11 mouse cellular contexts compared by ENCODE assay signal in genomic region chr3:53203656-53204055, GRCm38 (mm10).
DNase-seq lines count a peak whose midpoint lies in the region; ATAC-seq and TF ChIP-seq lines count a peak whose summit lies in the region.
"Had no signal": no experiment of that assay in that cellular context is flagged by ENCODE, and none has a peak within 500 bp of the region (broad histone marks: within the 10 kb centered on the region; RNA-seq: fewer than 3 reads in every experiment).

No protein-coding gene starts in this region.

- TF ChIP-seq POLR2A in myocyte (IDR thresholded peaks at IDR 0.05; ENCODE audit: insufficient read length, low read depth): no peak

- peak overlapping the region; percentile 83; the same call in 1 of the 2 replicates for H3K27ac ChIP-seq in heart, embryonic 10.5 days
- no peak overlapping the region for H3K27ac ChIP-seq in forebrain, embryonic 14.5 days (ENCODE audit: low read depth, low read length)

- no peaks in the 10 kb centered on the region for H3K79me2 ChIP-seq in myocyte (ENCODE audit: control insufficient read depth, insufficient read depth)

- 50% methylated on average over 5 of the region's 5 CpGs for WGBS in heart, embryonic 10.5 days
- 77% methylated on average over 5 of the region's 5 CpGs for WGBS in forebrain, embryonic 14.5 days

- H3K4me2 ChIP-seq in myocyte (ENCODE audit: low read depth): peak overlapping the region; percentile 78
- H3K4me2 ChIP-seq in forebrain, embryonic 14.5 days (ENCODE audit: low read length): no peak overlapping the region

- no peak overlapping the region for H3K4me3 ChIP-seq in heart, embryonic 10.5 days
- no peak overlapping the region for H3K4me3 ChIP-seq in myocyte
- no peak overlapping the region for H3K4me3 ChIP-seq in forebrain, embryonic 14.5 days (ENCODE audit: low read depth, low read length)

- intact Hi-C loops in left cerebral cortex, postnatal 4 days (cut with DNase I): no loop called here

- H3K9ac ChIP-seq in forebrain, embryonic 14.5 days (ENCODE audit: low read length): no peak overlapping the region

- no peak overlapping the region for H3ac ChIP-seq in myocyte (ENCODE audit: control insufficient read depth, insufficient read length)

- DNase-seq in heart, embryonic 10.5 days (ENCODE audit: low spot score): no peak
- DNase-seq in heart, adult 18-20 months: no peak
- peak; percentile 18 for DNase-seq in left cerebral cortex, postnatal 4 days
- DNase-seq in left cerebral cortex, adult 8-10 months (ENCODE audit: low spot score in 2 of 2): no peak
- DNase-seq in cerebellum, adult 9-10 months: peak; percentile 82
- no peak for DNase-seq in forebrain, embryonic 14.5 days (ENCODE audit: low spot score)
- DNase-seq in layer of hippocampus, postnatal 36 days: no peak
- DNase-seq: lung, adult 2 months; right cerebral cortex, postnatal 25 days; thymus, adult 2 months had no signal

- peaks cover 56% of the 10 kb centered on the region for H3K4me1 ChIP-seq in heart, embryonic 10.5 days
- peaks cover 20% of the 10 kb centered on the region for H3K4me1 ChIP-seq in forebrain, embryonic 14.5 days (ENCODE audit: control insufficient read depth, insufficient read depth, low read length)

- no peaks in the 10 kb centered on the region for H3K9me3 ChIP-seq in heart, embryonic 10.5 days
- no peaks in the 10 kb centered on the region for H3K9me3 ChIP-seq in forebrain, embryonic 14.5 days (replicated peaks; ENCODE audit: control insufficient read depth, low read length)

- ATAC-seq in forebrain, embryonic 14.5 days: no peak

- no peaks in the 10 kb centered on the region for H3K36me3 ChIP-seq in heart, embryonic 10.5 days
- H3K36me3 ChIP-seq in myocyte (ENCODE audit: control insufficient read depth, insufficient read depth): no peaks in the 10 kb centered on the region
- H3K36me3 ChIP-seq in forebrain, embryonic 14.5 days (ENCODE audit: control insufficient read depth, insufficient read depth, low read length): no peaks in the 10 kb centered on the region

- no peaks in the 10 kb centered on the region for H3K27me3 ChIP-seq in heart, embryonic 10.5 days (ENCODE audit: insufficient read depth, poor library complexity, severe bottlenecking)
- no peaks in the 10 kb centered on the region for H3K27me3 ChIP-seq in myocyte (ENCODE audit: control insufficient read depth, insufficient read depth, insufficient read length)
- H3K27me3 ChIP-seq in forebrain, embryonic 14.5 days (replicated peaks; ENCODE audit: control insufficient read depth, insufficient read depth, low read length): no peaks in the 10 kb centered on the region

TF ChIP-seq in myocyte, 11 proteins besides CTCF, POLR2A, EP300 and RAD21:
- no peak for TF ChIP-seq E2F4 (IDR thresholded peaks at IDR 0.05; ENCODE audit: insufficient read depth)
- TF ChIP-seq MYOG (IDR thresholded peaks at IDR 0.05; ENCODE audit: control insufficient read depth in 1 of 3, insufficient read depth in 1 of 3, insufficient read length in 2 of 3, low read depth in 2 of 3): peak in 1 of 3 experiments; percentile 59
- no peak for TF ChIP-seq USF1 (IDR thresholded peaks at IDR 0.05; ENCODE audit: low read depth)
- no peak for TF ChIP-seq MAX (IDR thresholded peaks at IDR 0.05; ENCODE audit: low read depth)
- peak in 1 of 3 experiments; percentile 42 for TF ChIP-seq MYOD1 (IDR thresholded peaks at IDR 0.05; ENCODE audit: control insufficient read depth in 1 of 3, insufficient read length in 2 of 3, low read depth in 2 of 3)
- TF ChIP-seq POLR2AphosphoS2 (IDR thresholded peaks at IDR 0.05; ENCODE audit: insufficient read length, low read depth): no peak
- TF ChIP-seq TCF12 (IDR thresholded peaks at IDR 0.05; ENCODE audit: insufficient read depth, poor library complexity, severe bottlenecking): no peak
- TF ChIP-seq CEBPB (IDR thresholded peaks at IDR 0.05; ENCODE audit: insufficient read depth, poor library complexity, severe bottlenecking): no peak
- peak; percentile 6 for TF ChIP-seq TCF3 (IDR thresholded peaks at IDR 0.05; ENCODE audit: insufficient read length, low read depth)

Comparison
In these comparisons a context has a peak if more than half of its experiments do, and no peak if none do; other contexts are left out.
1. DNase-seq: peak in left cerebral cortex, postnatal 4 days (single experiment) and cerebellum, adult 9-10 months (single experiment); none in heart, embryonic 10.5 days (single experiment), heart, adult 18-20 months (0 of 2), left cerebral cortex, adult 8-10 months (0 of 2), forebrain, embryonic 14.5 days (single experiment) and layer of hippocampus, postnatal 36 days (0 of 2).